Mouse (Mus musculus) left cerebral cortex, postnatal 4 days (tissue): ENCODE measurements around the gene Vav1. TPM values are rescaled to one million over a fixed set of nuclear protein-coding genes. Genes with fewer than 3 reads are reported as not detected.
A peak's percentile ranks its signal among the peaks of the same experiment; 100 is the strongest.

Source experiments
- DNase-seq: peaks from one replicate; pipeline ENCODE4 v3.0.0-alpha.2; 2022
- intact Hi-C: fragments of 180-260 bp; cut with DNase I; formaldehyde crosslinking; loops from one replicate; pipeline ENCODE4 v1.15.1; 2025
- total RNA-seq, 2 experiments: library from RNA; stranded (reverse); gene quantifications; 2 replicates each; pipeline ENCODE4 v1.2.3; 2021

The Vav1 gene
- total RNA-seq, 2 experiments from 2014 or later = 2.1 to 2.3 TPM

GRCm38 (mm10) chr17:57250461-57251160 is 28.3 kb upstream of the Vav1 start:
- intact Hi-C loops = no loop called here
- peak; percentile 17 for DNase-seq

- intact Hi-C loops = no loop called here
- no peak for DNase-seq
Observed at GRCm38 (mm10) chr17:57251431-57251830, 27.5 kb upstream of the Vav1 start.

GRCm38 (mm10) chr17:57253306-57253705 is 25.6 kb upstream of the Vav1 start:
- DNase-seq = no peak
- intact Hi-C loops = no loop called here

GRCm38 (mm10) chr17:57255354-57255753 is 23.5 kb upstream of the Vav1 start:
- intact Hi-C loops = no loop called here
- DNase-seq = no peak

- no peak for DNase-seq
- intact Hi-C loops = no loop called here
Observed at GRCm38 (mm10) chr17:57256921-57257485, 21.9 kb upstream of the Vav1 start.

GRCm38 (mm10) chr17:57258191-57258590 is 20.7 kb upstream of the Vav1 start:
- DNase-seq = no peak
- intact Hi-C loops = no loop called here

GRCm38 (mm10) chr17:57259742-57260141 is 19.2 kb upstream of the Vav1 start:
- no peak for DNase-seq
- intact Hi-C loops = no loop called here

GRCm38 (mm10) chr17:57260351-57260750 is 18.5 kb upstream of the Vav1 start:
- intact Hi-C loops = no loop called here
- no peak for DNase-seq

GRCm38 (mm10) chr17:57261286-57261685 is 17.6 kb upstream of the Vav1 start:
- intact Hi-C loops = no loop called here
- no peak for DNase-seq

- intact Hi-C loops = no loop called here
Observed at GRCm38 (mm10) chr17:57261796-57262195, 17.1 kb upstream of the Vav1 start.

GRCm38 (mm10) chr17:57262901-57263550 is 15.9 kb upstream of the Vav1 start:
- intact Hi-C loops = no loop called here
- no peak for DNase-seq

More at GRCm38 (mm10) chr17:57261796-57262195, 17.1 kb upstream of the Vav1 start:
- DNase-seq = no peak

- intact Hi-C loops = no loop called here
- DNase-seq = no peak
Observed at GRCm38 (mm10) chr17:57264164-57264563, 14.7 kb upstream of the Vav1 start.

- intact Hi-C loops = no loop called here
- DNase-seq = peak; percentile 56
Observed at GRCm38 (mm10) chr17:57264972-57265945, 13.6 kb upstream of the Vav1 start.

GRCm38 (mm10) chr17:57267556-57268126 is 11.3 kb upstream of the Vav1 start:
- no peak for DNase-seq
- intact Hi-C loops = no loop called here

GRCm38 (mm10) chr17:57271301-57271700 is 7.6 kb upstream of the Vav1 start:
- intact Hi-C loops = no loop called here
- DNase-seq = no peak

- intact Hi-C loops = no loop called here
- DNase-seq = no peak
Observed at GRCm38 (mm10) chr17:57273846-57274245, 5.1 kb upstream of the Vav1 start.

- DNase-seq = no peak
- intact Hi-C loops = no loop called here
Observed at GRCm38 (mm10) chr17:57274686-57275085, 4.2 kb upstream of the Vav1 start.

- DNase-seq = peak; percentile 66
- intact Hi-C loops = no loop called here
Observed at GRCm38 (mm10) chr17:57275111-57275996, 3.5 kb upstream of the Vav1 start.

GRCm38 (mm10) chr17:57275997-57276351 is 2.9 kb upstream of the Vav1 start:
- intact Hi-C loops = no loop called here
- no peak for DNase-seq
